13 mouse cellular contexts compared by ENCODE assay signal in genomic region chrX:94548227-94548626, GRCm38 (mm10). TPM values are rescaled to one million over a fixed set of nuclear protein-coding genes. Genes with fewer than 3 reads are reported as not detected.
A peak's percentile ranks its signal among the peaks of the same experiment; 100 is the strongest.
DNase-seq lines count a peak whose midpoint lies in the region; ATAC-seq and TF ChIP-seq lines count a peak whose summit lies in the region.
"Had no signal": no experiment of that assay in that cellular context is flagged by ENCODE, and none has a peak within 500 bp of the region (broad histone marks: within the 10 kb centered on the region; RNA-seq: fewer than 3 reads in every experiment).

No protein-coding gene starts in this region.

- TF ChIP-seq CTCF in heart, postnatal 0 days (IDR thresholded peaks at IDR 0.05; ENCODE audit: low read depth), result peak; percentile 30

- WGBS in heart, postnatal 0 days, result 45% methylated on average over 3 of the region's 3 CpGs
- WGBS in midbrain, embryonic 14.5 days, result 64% methylated on average over 3 of the region's 3 CpGs
- 65% methylated on average over 3 of the region's 3 CpGs for WGBS in midbrain, embryonic 13.5 days
- WGBS in embryonic facial prominence, embryonic 11.5 days, result 60% methylated on average over 3 of the region's 3 CpGs

- TF ChIP-seq EP300 in heart, postnatal 0 days (IDR thresholded peaks at IDR 0.05; ENCODE audit: low read depth), result no peak

- no peak for DNase-seq in heart, postnatal 0 days (ENCODE audit: low spot score)
- no peak for DNase-seq in heart, adult 11 months
- peak; percentile 17 for DNase-seq in midbrain, embryonic 14.5 days
- peak; percentile 81 for DNase-seq in MEL-GATA-1-ER (ENCODE audit: extremely low read depth, low read depth)
- DNase-seq in embryonic facial prominence, embryonic 11.5 days (ENCODE audit: low spot score), result peak; percentile 4
- DNase-seq in layer of hippocampus, postnatal 14 days (ENCODE audit: low spot score in 2 of 2), result no peak
- no peak for DNase-seq in heart, adult 8-10 months (ENCODE audit: low spot score)
- DNase-seq: kidney, postnatal 10 days had no signal

- H3K4me2 ChIP-seq in heart, postnatal 0 days (ENCODE audit: low read depth, low read length), result no peak overlapping the region
- no peak overlapping the region for H3K4me2 ChIP-seq in midbrain, embryonic 14.5 days (ENCODE audit: low read length)
- no peak overlapping the region for H3K4me2 ChIP-seq in midbrain, embryonic 13.5 days (replicated peaks)
- no peak overlapping the region for H3K4me2 ChIP-seq in embryonic facial prominence, embryonic 11.5 days (ENCODE audit: low read depth, low read length)
- H3K4me2 ChIP-seq: embryonic facial prominence, embryonic 13.5 days; heart, embryonic 15.5 days; limb, embryonic 13.5 days had no signal

- no peaks in the 10 kb centered on the region for H3K27me3 ChIP-seq in heart, postnatal 0 days (ENCODE audit: control insufficient read depth, insufficient read depth, low read length)
- H3K27me3 ChIP-seq in midbrain, embryonic 14.5 days (ENCODE audit: control insufficient read depth, insufficient read depth, low read length), result no peaks in the 10 kb centered on the region
- H3K27me3 ChIP-seq in midbrain, embryonic 13.5 days, result peaks cover 4% of the 10 kb centered on the region; the same call in 1 of the 2 replicates
- H3K27me3 ChIP-seq in embryonic facial prominence, embryonic 11.5 days (ENCODE audit: control insufficient read depth, insufficient read depth, low read length), result no peaks in the 10 kb centered on the region
- H3K27me3 ChIP-seq: embryonic facial prominence, embryonic 13.5 days; heart, embryonic 15.5 days had no signal

- no peaks in the 10 kb centered on the region for H3K9me3 ChIP-seq in heart, postnatal 0 days (replicated peaks; ENCODE audit: control insufficient read depth, low read length)
- H3K9me3 ChIP-seq in midbrain, embryonic 14.5 days (ENCODE audit: control insufficient read depth, low read length), result no peaks in the 10 kb centered on the region
- H3K9me3 ChIP-seq in midbrain, embryonic 13.5 days, result no peaks in the 10 kb centered on the region
- H3K9me3 ChIP-seq in embryonic facial prominence, embryonic 11.5 days (replicated peaks; ENCODE audit: control insufficient read depth, low read length), result no peaks in the 10 kb centered on the region
- H3K9me3 ChIP-seq: embryonic facial prominence, embryonic 13.5 days; heart, embryonic 15.5 days; limb, embryonic 13.5 days; midbrain, embryonic 10.5 days had no signal

- ATAC-seq in heart, postnatal 0 days (ENCODE audit: insufficient read depth, low read depth), result no peak
- no peak for ATAC-seq in midbrain, embryonic 14.5 days (ENCODE audit: low FRiP score, low TSS enrichment)
- ATAC-seq in midbrain, embryonic 13.5 days, result no peak
- no peak for ATAC-seq in embryonic facial prominence, embryonic 11.5 days (replicated peaks; ENCODE audit: insufficient number of reproducible peaks, low FRiP score, low TSS enrichment, low read depth)

- no peak overlapping the region for H3K9ac ChIP-seq in heart, postnatal 0 days (replicated peaks; ENCODE audit: low read depth, low read length)
- no peak overlapping the region for H3K9ac ChIP-seq in midbrain, embryonic 14.5 days (replicated peaks; ENCODE audit: low read length)
- H3K9ac ChIP-seq in midbrain, embryonic 13.5 days (replicated peaks), result no peak overlapping the region
- H3K9ac ChIP-seq in embryonic facial prominence, embryonic 11.5 days (replicated peaks; ENCODE audit: low read length), result no peak overlapping the region
- H3K9ac ChIP-seq: embryonic facial prominence, embryonic 13.5 days; heart, embryonic 15.5 days; limb, embryonic 13.5 days had no signal

- H3K4me1 ChIP-seq in heart, postnatal 0 days (ENCODE audit: control insufficient read depth, insufficient read depth), result no peaks in the 10 kb centered on the region
- 0 out of 2 replicates have a peak, but pooled peaks cover 5% of the 10 kb centered on the region for H3K4me1 ChIP-seq in midbrain, embryonic 14.5 days (ENCODE audit: control insufficient read depth, insufficient read depth, low read length)
- peaks cover 4% of the 10 kb centered on the region; the same call in 1 of the 2 replicates for H3K4me1 ChIP-seq in midbrain, embryonic 13.5 days (replicated peaks)
- H3K4me1 ChIP-seq in embryonic facial prominence, embryonic 11.5 days (ENCODE audit: control insufficient read depth, insufficient read depth, low read length), result no peaks in the 10 kb centered on the region
- H3K4me1 ChIP-seq: embryonic facial prominence, embryonic 13.5 days; heart, embryonic 15.5 days; limb, embryonic 13.5 days had no signal

- no peak overlapping the region for H3K4me3 ChIP-seq in heart, postnatal 0 days (ENCODE audit: low read depth, low read length)
- H3K4me3 ChIP-seq in midbrain, embryonic 14.5 days (replicated peaks; ENCODE audit: low read depth, low read length), result no peak overlapping the region
- H3K4me3 ChIP-seq in midbrain, embryonic 13.5 days (replicated peaks), result no peak overlapping the region
- H3K4me3 ChIP-seq in embryonic facial prominence, embryonic 11.5 days (ENCODE audit: low read depth, low read length), result no peak overlapping the region
- H3K4me3 ChIP-seq: embryonic facial prominence, embryonic 13.5 days; heart, embryonic 15.5 days; limb, embryonic 13.5 days; midbrain, embryonic 10.5 days had no signal

- H3K36me3 ChIP-seq in heart, postnatal 0 days (replicated peaks; ENCODE audit: control insufficient read depth, insufficient read depth, low read length), result no peaks in the 10 kb centered on the region
- no peaks in the 10 kb centered on the region for H3K36me3 ChIP-seq in midbrain, embryonic 14.5 days (ENCODE audit: control insufficient read depth, insufficient read depth, low read length)
- no peaks in the 10 kb centered on the region for H3K36me3 ChIP-seq in midbrain, embryonic 13.5 days
- H3K36me3 ChIP-seq in embryonic facial prominence, embryonic 11.5 days (replicated peaks; ENCODE audit: control insufficient read depth, insufficient read depth, low read depth, low read length), result no peaks in the 10 kb centered on the region
- H3K36me3 ChIP-seq: embryonic facial prominence, embryonic 13.5 days; heart, embryonic 15.5 days; limb, embryonic 13.5 days; midbrain, embryonic 10.5 days had no signal

- H3K27ac ChIP-seq in heart, postnatal 0 days (ENCODE audit: low read depth), result no peak overlapping the region
- no peak overlapping the region for H3K27ac ChIP-seq in midbrain, embryonic 14.5 days (replicated peaks; ENCODE audit: low read depth, low read length)
- no peak overlapping the region for H3K27ac ChIP-seq in midbrain, embryonic 13.5 days
- no peak overlapping the region for H3K27ac ChIP-seq in embryonic facial prominence, embryonic 11.5 days (replicated peaks; ENCODE audit: low read depth, low read length)
- H3K27ac ChIP-seq: embryonic facial prominence, embryonic 13.5 days; heart, embryonic 15.5 days; limb, embryonic 13.5 days; midbrain, embryonic 10.5 days had no signal

RNA-seq across cellular contexts. Expression of gene Maged1, which starts 6.3 kb away (rescaled TPM):
- total RNA-seq in heart, postnatal 0 days (2014; rRNA removed; ENCODE audit: low replicate concordance), result 382 and 443 TPM in 2 replicates
- polyA plus RNA-seq in heart, postnatal 0 days (2015; fragmentation: Nextera tagmentation; extraction: Ambion mirVana), result 235 and 253 TPM in 2 replicates
- 1,056 and 1,237 TPM in 2 replicates for polyA plus RNA-seq in midbrain, embryonic 14.5 days (2014; fragmentation: Nextera tagmentation; extraction: Ambion mirVana)
- 1,114 and 1,161 TPM in 2 replicates for polyA plus RNA-seq in midbrain, embryonic 13.5 days (2015; fragmentation: Nextera tagmentation; extraction: Ambion mirVana)
- polyA plus RNA-seq in embryonic facial prominence, embryonic 11.5 days (2014; fragmentation: Nextera tagmentation; extraction: Ambion mirVana), result 829 and 856 TPM in 2 replicates
- 100 to 1,000 TPM; 489 to 494 TPM for total RNA-seq in layer of hippocampus, postnatal 14 days (2021)
- total RNA-seq in heart, adult 8-10 months (2022), result 100 to 1,000 TPM in 1 of 4 experiments, 10 to 100 TPM in 3; 89.0 to 105 (median 96.4) TPM

Comparison
In these comparisons a context has a peak if more than half of its experiments do, and no peak if none do; other contexts are left out.
1. DNase-seq: peak in midbrain, embryonic 14.5 days (single experiment), MEL-GATA-1-ER (single experiment) and embryonic facial prominence, embryonic 11.5 days (single experiment); none in heart, postnatal 0 days (single experiment), heart, adult 11 months (single experiment), layer of hippocampus, postnatal 14 days (0 of 2) and heart, adult 8-10 months (single experiment).